Mouse (Mus musculus): ENCODE measurements around the gene Gm10638.

The Gm10638 gene

DNA sequence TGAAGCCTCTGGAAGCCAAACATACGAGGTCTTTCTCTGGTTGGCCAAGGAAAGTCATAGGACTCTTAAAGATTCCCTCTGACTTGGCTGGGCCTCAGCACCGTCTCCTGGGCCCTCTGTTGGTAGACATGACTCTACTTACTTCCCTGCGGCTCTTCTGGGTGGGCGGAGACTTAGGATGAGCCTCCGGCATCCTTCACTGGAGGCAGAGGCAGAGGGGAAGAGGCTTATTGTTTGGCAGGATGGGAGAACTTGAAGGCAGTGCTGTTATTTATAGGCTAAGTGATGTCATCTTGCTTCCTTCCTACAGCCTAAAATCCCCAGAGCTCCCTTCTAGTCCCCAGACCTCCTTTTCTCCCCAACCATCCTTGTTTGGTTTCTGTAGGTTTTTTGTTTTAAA is 41.0 kb downstream of the Gm10638 start:
- no peak for DNase-seq (ENCODE audit: low spot score in 2 of 2)

DNA sequence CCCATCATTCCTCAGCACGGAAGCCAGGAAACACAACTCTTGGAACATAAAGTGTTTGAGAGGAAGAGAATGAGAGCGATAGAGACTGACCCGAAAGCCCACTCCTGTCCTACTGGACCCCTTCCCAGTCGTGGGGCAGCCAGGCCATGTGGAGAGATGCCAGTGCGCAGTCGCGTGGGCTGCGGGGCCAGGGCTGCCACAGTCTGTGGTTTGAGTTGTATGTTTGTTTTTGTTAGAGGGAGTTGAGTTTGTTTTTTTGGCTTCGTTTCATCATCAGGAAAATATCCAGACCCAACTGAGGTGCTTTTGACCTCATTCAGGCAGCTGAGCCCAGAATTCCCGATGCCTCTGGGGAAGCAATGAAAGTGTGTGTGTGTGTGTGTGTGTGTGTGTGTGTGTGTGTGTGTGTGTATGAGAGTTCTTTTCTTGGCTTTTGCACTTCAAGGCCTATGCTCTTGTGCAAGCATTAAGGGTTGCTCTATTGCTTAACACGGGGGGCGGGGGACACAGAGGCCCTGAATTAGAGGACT is 42.5 kb downstream of the Gm10638 start:
- DNase-seq (ENCODE audit: low spot score in 2 of 2) = no peak

DNA sequence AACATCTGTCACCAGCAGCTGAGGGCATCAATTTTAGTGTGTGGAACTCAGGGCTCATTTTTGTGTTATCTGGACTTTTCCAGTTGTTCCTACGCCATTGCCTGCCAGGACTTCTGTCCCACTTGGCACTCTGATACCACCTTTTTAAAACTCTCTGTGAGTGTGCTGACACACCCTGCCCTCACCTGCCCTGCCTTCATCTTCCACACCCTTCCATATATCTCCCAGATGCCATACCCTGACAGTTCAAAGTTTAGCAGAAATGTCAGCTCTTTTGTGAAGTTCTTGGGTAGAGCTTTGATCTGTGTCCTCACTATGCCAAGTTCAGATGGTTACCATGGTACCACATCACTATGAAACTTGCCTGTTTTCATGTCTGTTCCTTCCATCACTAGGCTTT is 44.1 kb downstream of the Gm10638 start:
- no peak for DNase-seq (ENCODE audit: low spot score in 2 of 2)

DNA sequence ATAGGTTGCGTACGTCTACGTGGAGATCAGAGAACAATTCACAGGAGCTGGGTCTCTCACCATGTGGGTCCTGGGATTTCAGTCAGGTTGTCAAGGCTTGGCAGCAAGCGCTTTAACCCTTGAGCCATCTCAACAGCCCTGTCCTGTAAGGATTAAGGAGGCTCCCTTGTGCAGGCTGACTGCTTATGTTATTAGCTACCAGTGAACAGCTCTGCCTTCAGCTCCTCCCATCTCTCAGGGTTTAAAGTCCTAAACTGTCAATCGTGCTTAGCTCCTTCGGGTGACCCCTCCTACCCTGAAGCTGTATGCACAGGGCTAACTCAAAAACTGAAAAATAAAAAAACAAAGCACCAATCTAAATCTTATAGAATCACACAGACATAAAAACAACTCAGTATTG is 46.0 kb downstream of the Gm10638 start:
- no peak for DNase-seq (ENCODE audit: low spot score in 2 of 2)

DNA sequence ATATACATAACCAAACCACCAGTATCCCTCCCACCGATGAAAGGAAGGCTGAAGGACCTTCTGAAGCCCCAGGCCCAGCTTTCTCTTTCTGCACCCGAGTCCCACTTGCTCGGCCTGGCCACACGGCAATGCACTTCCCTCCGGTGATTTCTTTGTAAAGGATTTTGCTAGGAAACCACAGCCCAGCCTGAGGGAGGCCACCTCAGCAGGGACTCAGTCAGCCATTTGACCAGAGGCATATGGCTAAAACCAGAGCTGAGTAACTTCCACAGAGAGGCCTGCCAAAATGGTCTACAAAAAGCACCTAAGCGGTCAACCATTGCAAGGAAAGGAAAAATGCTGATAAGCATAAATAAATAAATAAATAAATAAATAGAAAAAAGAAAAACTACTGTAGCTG is 49.2 kb downstream of the Gm10638 start:
- DNase-seq (ENCODE audit: low spot score in 2 of 2) = no peak

All from right cerebral cortex, postnatal 36 days (tissue).